12 mouse cellular contexts compared by ENCODE assay signal in the genomic region with DNA sequence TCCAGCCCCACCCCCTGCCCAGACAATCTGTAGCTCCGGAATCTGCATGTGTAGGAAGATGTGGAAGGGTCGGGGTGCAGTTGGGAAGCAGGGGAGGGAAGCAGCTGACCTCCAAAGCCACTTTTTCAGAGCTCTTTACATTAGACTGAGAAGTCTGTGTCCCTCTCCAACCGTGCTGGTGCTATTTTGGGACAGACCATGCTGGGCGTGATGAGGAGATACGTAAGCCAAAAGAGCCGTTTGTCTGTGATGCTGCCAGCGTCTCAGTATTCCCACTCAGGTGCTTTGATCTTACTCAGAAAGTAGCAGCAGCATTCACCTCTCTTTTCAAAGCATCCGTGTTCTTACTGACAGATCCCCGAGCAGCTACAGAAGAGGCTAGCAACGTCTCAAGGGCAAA.
DNase-seq lines count a peak whose midpoint lies in the region; ATAC-seq and TF ChIP-seq lines count a peak whose summit lies in the region.
"Had no signal": no experiment of that assay in that cellular context is flagged by ENCODE, and none has a peak within 500 bp of the region (broad histone marks: within the 10 kb centered on the region; RNA-seq: fewer than 3 reads in every experiment).

No protein-coding gene starts in this region.

- intact Hi-C loops in heart, postnatal 36 days (cut with DNase I): no loop called here

- ATAC-seq in heart, embryonic 12.5 days (ENCODE audit: insufficient number of reproducible peaks, low FRiP score): no peak
- no peak for ATAC-seq in forebrain, postnatal 0 days
- ATAC-seq in liver, postnatal 0 days: no peak
- ATAC-seq in kidney, embryonic 16.5 days (ENCODE audit: low FRiP score, low TSS enrichment): no peak

- WGBS in heart, embryonic 12.5 days: 9% methylated on average over 10 of the region's 10 CpGs
- 23% methylated on average over 10 of the region's 10 CpGs for WGBS in forebrain, postnatal 0 days
- WGBS in liver, postnatal 0 days (ENCODE audit: insufficient replicate concordance): 48% methylated on average over 10 of the region's 10 CpGs
- WGBS in kidney, embryonic 16.5 days: 46% methylated on average over 10 of the region's 10 CpGs

- no peaks in the 10 kb centered on the region for H3K36me3 ChIP-seq in heart, embryonic 12.5 days
- no peaks in the 10 kb centered on the region for H3K36me3 ChIP-seq in forebrain, postnatal 0 days (ENCODE audit: insufficient read depth)
- H3K36me3 ChIP-seq in liver, postnatal 0 days (replicated peaks; ENCODE audit: insufficient read depth, low read length): no peaks in the 10 kb centered on the region
- H3K36me3 ChIP-seq in kidney, embryonic 16.5 days (ENCODE audit: insufficient read depth, low read length): no peaks in the 10 kb centered on the region
- H3K36me3 ChIP-seq: midbrain, embryonic 12.5 days had no signal

- no peak for DNase-seq in heart, postnatal 36 days
- DNase-seq in right cerebral cortex, postnatal 25 days: peak; percentile 48
- DNase-seq in right cerebral cortex, postnatal 14 days: no peak
- peak; percentile 45 for DNase-seq in forebrain, postnatal 0 days
- DNase-seq in liver, postnatal 0 days: no peak
- no peak for DNase-seq in spleen, postnatal 36 days (ENCODE audit: low spot score in 2 of 2)
- DNase-seq: kidney, postnatal 36 days had no signal

- peaks cover 50% of the 10 kb centered on the region for H3K4me1 ChIP-seq in heart, embryonic 12.5 days (replicated peaks)
- H3K4me1 ChIP-seq in forebrain, postnatal 0 days (ENCODE audit: insufficient read depth): peaks cover 27% of the 10 kb centered on the region
- H3K4me1 ChIP-seq in liver, postnatal 0 days (ENCODE audit: insufficient read depth): no peaks in the 10 kb centered on the region
- peaks cover 21% of the 10 kb centered on the region for H3K4me1 ChIP-seq in kidney, embryonic 16.5 days (ENCODE audit: insufficient read depth, low read length)

- H3K4me3 ChIP-seq in heart, embryonic 12.5 days: no peak overlapping the region
- H3K4me3 ChIP-seq in forebrain, postnatal 0 days (ENCODE audit: low read depth, low read length): no peak overlapping the region
- no peak overlapping the region for H3K4me3 ChIP-seq in liver, postnatal 0 days (ENCODE audit: low read depth, low read length)
- H3K4me3 ChIP-seq in kidney, embryonic 16.5 days (ENCODE audit: low read length): no peak overlapping the region
- H3K4me3 ChIP-seq: midbrain, embryonic 12.5 days had no signal

- no peak for TF ChIP-seq CTCF in forebrain, postnatal 0 days (IDR thresholded peaks at IDR 0.05; ENCODE audit: low read depth)
- no peak for TF ChIP-seq CTCF in liver, postnatal 0 days (IDR thresholded peaks at IDR 0.05; ENCODE audit: low read depth)

- no peaks in the 10 kb centered on the region for H3K27me3 ChIP-seq in heart, embryonic 12.5 days (replicated peaks)
- no peaks in the 10 kb centered on the region for H3K27me3 ChIP-seq in forebrain, postnatal 0 days (ENCODE audit: insufficient read depth, low read length)
- H3K27me3 ChIP-seq in liver, postnatal 0 days (ENCODE audit: insufficient read depth, low read length): no peaks in the 10 kb centered on the region
- H3K27me3 ChIP-seq in kidney, embryonic 16.5 days (ENCODE audit: insufficient read depth, low read length): no peaks in the 10 kb centered on the region

- H3K9me3 ChIP-seq in heart, embryonic 12.5 days (replicated peaks): no peaks in the 10 kb centered on the region
- no peaks in the 10 kb centered on the region for H3K9me3 ChIP-seq in forebrain, postnatal 0 days (ENCODE audit: low read length)
- no peaks in the 10 kb centered on the region for H3K9me3 ChIP-seq in liver, postnatal 0 days (ENCODE audit: low read length)
- no peaks in the 10 kb centered on the region for H3K9me3 ChIP-seq in kidney, embryonic 16.5 days (ENCODE audit: low read length)
- H3K9me3 ChIP-seq: midbrain, embryonic 12.5 days had no signal

- H3K27ac ChIP-seq in heart, embryonic 12.5 days (ENCODE audit: poor library complexity, severe bottlenecking): peak overlapping the region; percentile 75
- peak overlapping the region; percentile 48 for H3K27ac ChIP-seq in forebrain, postnatal 0 days (ENCODE audit: low read depth, low read length)
- no peak overlapping the region for H3K27ac ChIP-seq in liver, postnatal 0 days (ENCODE audit: low read depth)
- H3K27ac ChIP-seq in kidney, embryonic 16.5 days (ENCODE audit: low read length): no peak overlapping the region
- H3K27ac ChIP-seq: hindbrain, embryonic 14.5 days; midbrain, embryonic 12.5 days had no signal

- TF ChIP-seq EP300 in liver, postnatal 0 days (IDR thresholded peaks at IDR 0.05; ENCODE audit: low read depth): no peak

- peak overlapping the region; percentile 41 for H3K4me2 ChIP-seq in heart, embryonic 12.5 days
- H3K4me2 ChIP-seq in forebrain, postnatal 0 days (ENCODE audit: low read depth): peak overlapping the region; percentile 6; the same call in 1 of the 2 replicates
- no peak overlapping the region for H3K4me2 ChIP-seq in liver, postnatal 0 days (ENCODE audit: low read depth, low read length)
- no peak overlapping the region for H3K4me2 ChIP-seq in kidney, embryonic 16.5 days (replicated peaks; ENCODE audit: low read depth, low read length)
- H3K4me2 ChIP-seq: hindbrain, embryonic 14.5 days; lung, embryonic 14.5 days; midbrain, embryonic 12.5 days had no signal

- H3K9ac ChIP-seq in heart, embryonic 12.5 days: 0 out of 2 replicates have a peak overlapping the region, but pooled peaks have one; percentile 12
- 0 out of 2 replicates have a peak overlapping the region, but pooled peaks have one; percentile 14 for H3K9ac ChIP-seq in forebrain, postnatal 0 days
- no peak overlapping the region for H3K9ac ChIP-seq in liver, postnatal 0 days (replicated peaks)
- no peak overlapping the region for H3K9ac ChIP-seq in kidney, embryonic 16.5 days (replicated peaks; ENCODE audit: low read length)
- H3K9ac ChIP-seq: hindbrain, embryonic 14.5 days; lung, embryonic 14.5 days; midbrain, embryonic 12.5 days had no signal

Comparison
In these comparisons a context has a peak if more than half of its experiments do, and no peak if none do; other contexts are left out.
1. DNase-seq: peak in right cerebral cortex, postnatal 25 days (single experiment) and forebrain, postnatal 0 days (single experiment); none in heart, postnatal 36 days (0 of 2), right cerebral cortex, postnatal 14 days (single experiment), liver, postnatal 0 days (single experiment) and spleen, postnatal 36 days (0 of 2).
2. H3K27ac ChIP-seq: peak in heart, embryonic 12.5 days (single experiment) and forebrain, postnatal 0 days (single experiment); none in liver, postnatal 0 days (single experiment) and kidney, embryonic 16.5 days (single experiment).
3. H3K4me2 ChIP-seq: peak in heart, embryonic 12.5 days (single experiment) and forebrain, postnatal 0 days (single experiment); none in liver, postnatal 0 days (single experiment) and kidney, embryonic 16.5 days (single experiment).
4. H3K9ac ChIP-seq: peak in heart, embryonic 12.5 days (single experiment) and forebrain, postnatal 0 days (single experiment); none in liver, postnatal 0 days (single experiment) and kidney, embryonic 16.5 days (single experiment).